Mouse (Mus musculus) Patski (cell line): Measurements from ENCODE around the gene Acp6. TPM values are rescaled to one million over a fixed set of nuclear protein-coding genes. Genes with fewer than 3 reads are reported as not detected.

Source experiments
- ATAC-seq: fragments of 100-300 bp; one replicate; pipeline ENCODE4 v1.8.0; 2021
- CTCF ChIA-PET: fragments of 350-600 bp; sonication (Branson Sonifier 250); formaldehyde crosslinking; loops from one replicate; lab custom pipeline; 2022; ENCODE audit warnings: inconsistent platforms; lab: Charles Lee
- POLR2A ChIA-PET: fragments of 350-600 bp; sonication (Branson Sonifier 250); formaldehyde crosslinking; loops from one replicate; lab custom pipeline; 2022; ENCODE audit warnings: antibody characterized with exemption, inconsistent platforms; lab: Charles Lee
- DNase-seq: peaks from one replicate; pipeline ENCODE4 v3.0.0-alpha.2; 2011; ENCODE audit warnings: low read depth, low spot score
- H3K27me3 ChIP-seq: fragments of 371-371 bp; one replicate; pipeline ENCODE4 v1.5.1; 2021
- CTCF ChIP-seq: fragments of 100-300 bp; IDR thresholded peaks from one replicate; pipeline ENCODE4 v1.5.1; 2021
- in situ Hi-C: fragments of 300-500 bp; cut with MboI; formaldehyde crosslinking; loops from 3 replicates; pipeline ENCODE4 v1.11.1; 2018; ENCODE audit warnings: low pct_unique_long_range_greater_than_20kb, mixed read lengths
- polyA plus RNA-seq: library from polyadenylated mRNA; unstranded; gene quantifications from one replicate; pipeline ENCODE4 v1.2.3, GENCODE M21; 2021

Gene Acp6
- polyA plus RNA-seq, 1 experiment from 2014 or later, result 93.2 TPM

- peak; percentile 58 for DNase-seq
- H3K27me3 ChIP-seq, result no peaks in the 10 kb centered on the region
- in situ Hi-C loops, result no loop called here
- peak; percentile 24 for ATAC-seq
- POLR2A ChIA-PET, result interaction anchor here (0.7 to 1.0 kb wide), 3 partner anchors 9 to 97 kb away, joined by 3 to 9 read pairs (median 3); no protein-coding TSS in a partner anchor
- no peak for TF ChIP-seq CTCF
- CTCF ChIA-PET, result interaction anchor here (0.6 to 2.4 kb wide), 6 partner anchors 8 to 278 kb away, joined by 3 to 8 read pairs (median 6); no protein-coding TSS in a partner anchor
These were observed 55.9 kb downstream of the Acp6 start for GRCm38 (mm10) chr3:97214439-97214838.

DNA sequence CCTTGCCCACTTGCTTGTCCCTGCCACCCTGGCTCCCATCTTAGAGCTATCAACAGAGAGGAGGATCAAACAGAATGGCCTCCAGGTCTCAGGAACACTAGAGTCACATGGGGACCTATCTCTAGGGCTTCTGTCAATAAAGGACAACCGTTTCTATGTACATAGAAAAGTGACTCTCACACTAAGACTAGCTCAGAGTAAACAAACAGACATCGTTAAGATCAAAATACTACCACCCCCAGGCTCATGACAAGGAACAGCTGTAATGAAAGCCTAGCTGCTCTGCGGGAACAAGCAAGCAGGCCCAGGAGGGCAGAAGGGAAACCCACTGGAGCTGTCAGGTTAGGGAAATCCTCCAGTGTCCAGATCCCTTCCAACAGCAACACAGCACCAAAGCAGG, 56.9 kb downstream of the Acp6 start:
- POLR2A ChIA-PET, result no interaction called here
- in situ Hi-C loops, result loop anchor here (5.0 kb wide), 1 partner anchor 82 kb away; the partner anchor contains the start of gene Bcl9
- CTCF ChIA-PET, result interaction anchor here (1.6 to 2.4 kb wide), 2 partner anchors 14 to 123 kb away, joined by 8 read pairs; no protein-coding TSS in a partner anchor
- H3K27me3 ChIP-seq, result no peaks in the 10 kb centered on the region
- no peak for DNase-seq
- no peak for ATAC-seq
- TF ChIP-seq CTCF, result no peak

- no peak for TF ChIP-seq CTCF
- ATAC-seq (no peak), DNase-seq (no peak)
- in situ Hi-C loops, result no loop called here
- ChIA-PET CTCF (interaction anchor here (0.8 to 4.5 kb wide), 9 partner anchors 11 to 115 kb away, joined by 4 to 19 read pairs (median 5); no protein-coding TSS in a partner anchor), POLR2A (interaction anchor here (0.8 to 1.2 kb wide), 3 partner anchors 9 to 75 kb away, joined by 3 read pairs; partner anchors contain the start of gene Bcl9)
- H3K27me3 ChIP-seq, result no peaks in the 10 kb centered on the region
These were observed 64.7 kb downstream of the Acp6 start for GRCm38 (mm10) chr3:97223261-97223660.

DNA sequence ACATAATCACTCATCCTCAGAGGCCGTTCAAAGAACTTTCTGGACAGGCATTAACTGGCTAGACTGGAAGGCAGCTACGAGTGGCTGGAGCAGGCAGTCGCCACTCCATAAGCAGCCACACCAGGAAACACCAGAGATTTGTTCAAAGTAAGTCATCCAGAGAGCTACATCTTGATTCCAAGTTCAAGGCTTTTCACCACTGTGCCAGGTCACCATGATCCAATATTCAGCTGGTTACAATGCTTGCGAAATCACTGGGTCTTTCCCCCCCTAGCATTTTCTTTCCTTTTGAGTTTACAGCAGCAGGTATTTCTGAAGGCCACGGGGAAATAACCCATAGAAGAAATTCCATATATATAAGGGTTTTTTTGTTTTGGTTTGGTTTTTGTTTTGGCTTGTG, 66.7 kb downstream of the Acp6 start:
- in situ Hi-C loops, result no loop called here
- CTCF ChIA-PET, result interaction anchor here (1.6 kb wide), 1 partner anchor 11 kb away, joined by 5 read pairs; no protein-coding TSS in a partner anchor
- H3K27me3 ChIP-seq, result no peaks in the 10 kb centered on the region
- ATAC-seq (no peak), DNase-seq (no peak)
- POLR2A ChIA-PET, result no interaction called here
- TF ChIP-seq CTCF, result no peak

DNA sequence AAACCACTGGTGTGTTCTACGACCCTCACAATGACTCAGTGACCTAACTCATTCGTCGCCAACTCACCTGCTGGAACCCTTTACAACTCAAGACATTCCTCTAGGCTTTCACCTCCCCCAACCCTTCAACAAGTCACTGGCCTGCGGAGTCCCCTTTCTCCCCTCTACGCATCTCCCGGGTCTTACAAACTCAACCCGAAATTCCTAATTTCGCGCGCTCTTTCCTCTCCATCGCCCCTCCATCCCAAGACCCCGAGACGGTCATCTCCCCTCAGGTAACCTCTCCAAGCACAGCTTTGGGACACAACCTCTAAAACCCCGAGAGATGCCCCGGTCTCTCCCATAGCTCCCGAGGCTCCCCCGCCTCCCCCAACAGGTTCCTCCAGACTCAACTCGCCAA, 68.1 kb downstream of the Acp6 start:
- in situ Hi-C loops, result no loop called here
- peak; percentile 5 for ATAC-seq
- CTCF ChIA-PET, result no interaction called here
- DNase-seq, result no peak
- POLR2A ChIA-PET, result interaction anchor here (0.5 to 1.7 kb wide), 3 partner anchors 9 to 552 kb away, joined by 3 to 7 read pairs (median 4); partner anchors contain the start of gene Bcl9
- no peak for TF ChIP-seq CTCF
- H3K27me3 ChIP-seq, result no peaks in the 10 kb centered on the region

Other genes with a start within 250 kb of the Acp6 start
- 0.01 TPM for gene Gja8, start 232.8 kb upstream of the Acp6 start, polyA plus RNA-seq
- 37.5 TPM for gene Bcl9, start 139.1 kb downstream of the Acp6 start, polyA plus RNA-seq